Mouse (Mus musculus) mature B cell (primary cell): ENCODE results near the gene Cdkn2d.

Source experiments
- in situ Hi-C: fragments of 300-500 bp; cut with MboI; formaldehyde crosslinking; loops from 2 replicates; pipeline ENCODE4 v1.14.3; 2019

Cdkn2d gene

GRCm38 (mm10) chr9:21245113-21245487 is 46.1 kb downstream of the Cdkn2d start:
- in situ Hi-C loops: no loop called here

DNA sequence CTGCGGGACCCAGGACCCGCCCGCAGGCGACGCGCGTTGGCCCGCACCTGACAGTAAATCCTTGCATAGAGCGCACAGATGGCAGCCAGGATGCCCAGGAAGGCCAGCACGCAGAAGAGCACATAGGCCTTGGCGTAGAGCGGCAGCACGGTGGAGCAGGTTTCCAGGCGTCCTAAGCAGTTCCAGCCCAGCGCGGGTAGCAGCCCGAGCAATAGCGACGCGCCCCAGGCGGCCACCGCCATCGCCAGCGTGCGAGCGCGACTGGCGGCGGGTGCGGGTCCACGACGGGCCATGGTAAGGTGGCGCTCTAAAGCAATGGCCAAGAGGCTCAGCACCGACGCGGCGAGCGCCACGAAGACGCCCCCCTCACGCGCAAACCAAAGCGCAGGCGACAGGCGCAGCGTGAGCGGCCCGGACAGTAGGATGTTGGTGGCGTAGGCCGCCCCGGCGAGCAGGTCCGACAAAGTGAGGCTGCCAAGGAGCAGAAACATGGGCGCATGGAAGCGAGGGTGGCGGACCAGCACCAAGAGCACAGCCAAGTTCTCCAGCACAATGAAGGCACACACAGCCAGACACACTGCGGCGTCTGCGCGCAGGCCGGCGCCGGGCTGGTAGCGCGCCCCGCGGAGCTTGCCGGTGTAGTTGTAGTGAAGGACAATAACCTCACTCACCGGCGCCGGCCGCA is 46.6 kb downstream of the Cdkn2d start:
- in situ Hi-C loops: no loop called here

DNA sequence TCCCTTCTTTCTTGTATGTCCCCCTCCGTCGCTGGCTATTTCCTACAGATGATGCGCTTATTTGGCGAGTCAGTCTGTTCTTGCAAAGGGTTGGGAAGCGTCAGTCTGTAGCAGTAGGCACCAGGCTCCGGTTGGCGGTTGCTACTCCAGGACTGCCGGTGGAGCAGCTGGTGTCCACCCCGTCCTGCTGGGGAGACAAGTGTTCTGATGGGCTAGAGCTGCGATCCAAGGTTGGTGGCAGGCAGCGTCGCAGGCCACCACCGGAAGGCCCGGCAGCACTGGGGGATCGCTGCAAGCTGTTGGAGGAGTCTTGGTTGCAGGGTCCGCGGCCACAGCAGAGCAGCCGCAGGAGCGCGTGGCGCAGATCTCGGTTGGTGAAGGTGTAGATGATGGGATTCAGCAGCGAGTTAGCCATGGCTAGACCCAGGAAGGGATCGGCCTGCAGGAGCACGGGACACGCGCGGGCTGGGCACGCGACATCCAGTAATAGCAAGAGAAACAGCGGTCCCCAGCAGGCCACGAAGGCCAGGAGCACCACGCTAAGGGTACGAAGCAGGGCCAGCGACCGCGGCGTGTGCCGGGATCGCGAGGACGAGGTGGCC is 47.3 kb downstream of the Cdkn2d start:
- in situ Hi-C loops: no loop called here

DNA sequence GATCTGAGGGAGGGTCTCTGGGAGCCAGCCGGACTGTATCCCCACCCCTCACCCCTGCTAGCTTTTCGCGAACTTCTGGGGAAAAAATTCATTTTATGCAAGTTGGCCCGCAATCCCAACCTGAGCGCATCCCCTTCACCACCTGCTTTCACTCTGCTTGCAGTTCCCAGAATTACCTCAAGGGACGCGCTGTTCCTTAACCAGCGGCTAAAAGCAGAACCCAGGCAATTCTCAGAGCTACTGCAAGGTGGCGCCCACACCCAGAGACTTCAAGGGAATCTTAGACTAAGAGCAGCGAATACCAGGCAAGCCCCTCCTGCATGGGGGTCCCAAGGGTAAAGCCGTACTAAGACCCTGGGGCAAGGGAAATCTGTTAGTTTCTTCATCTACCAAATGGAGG is 49.9 kb downstream of the Cdkn2d start:
- in situ Hi-C loops: no loop called here

DNA sequence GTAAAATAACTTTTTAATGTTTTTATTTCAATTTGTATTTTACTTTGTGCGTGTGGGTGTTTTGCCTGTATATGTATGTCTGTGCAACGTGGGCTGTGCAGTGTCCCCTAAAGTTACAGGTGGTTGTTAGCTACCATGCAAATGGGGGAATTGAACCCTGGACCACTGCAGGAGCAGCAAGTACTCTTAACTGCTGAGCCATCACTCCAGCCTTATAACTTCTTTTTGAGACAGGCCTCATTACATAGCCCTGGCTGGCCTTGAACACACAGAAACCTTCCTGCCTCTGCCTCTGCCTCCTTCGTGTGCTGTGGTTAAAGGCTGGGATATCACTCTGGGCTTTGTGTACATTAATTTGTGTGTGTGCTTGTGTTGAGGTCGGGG is 51.8 kb downstream of the Cdkn2d start:
- in situ Hi-C loops: no loop called here

DNA sequence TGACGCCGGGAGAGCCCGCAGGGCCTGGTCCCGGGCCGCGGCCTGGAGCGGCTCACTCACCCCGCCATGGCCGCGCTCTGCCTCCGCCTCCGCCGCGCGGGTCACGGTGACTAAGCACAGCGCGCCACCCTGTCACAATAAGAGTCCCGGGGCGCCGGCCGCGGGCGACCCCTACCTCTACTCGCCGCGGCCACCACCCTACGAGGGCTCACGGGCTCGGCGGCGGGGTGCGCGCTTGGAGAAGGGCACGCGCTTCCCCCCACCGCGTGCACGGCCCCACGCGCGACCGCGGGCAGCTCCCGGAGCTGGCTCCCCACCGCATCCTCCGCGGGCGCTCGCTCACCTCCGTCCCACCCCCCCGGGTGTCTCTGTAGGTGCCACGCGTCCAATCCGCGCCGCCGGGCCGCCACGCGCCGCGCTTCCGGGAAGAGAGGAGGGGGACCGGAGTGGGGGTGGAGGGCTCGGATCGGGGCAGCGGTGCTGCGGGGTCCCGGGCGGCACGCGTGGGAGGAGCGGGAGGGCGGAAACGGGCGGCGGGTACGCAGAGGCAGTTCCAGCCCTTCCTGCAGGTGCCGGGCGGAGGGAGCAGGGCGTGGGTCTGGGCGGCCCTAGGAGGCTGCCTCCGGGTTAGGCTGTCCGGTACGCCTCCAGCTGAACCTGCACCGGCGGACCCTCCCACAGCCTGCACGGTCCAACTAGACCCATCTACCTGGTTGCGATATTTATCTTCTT is 52.3 kb downstream of the Cdkn2d start, which contains the start of gene Keap1:
Gene Keap1 (minus strand): TSS at position 629 of the 732 bp plus-strand sequence.
- in situ Hi-C loops: no loop called here
